Mouse (Mus musculus) liver, embryonic 14.5 days (tissue): Measurements from ENCODE around the gene Prkn.

Experiments
- CTCF ChIP-seq: IDR thresholded peaks from 2 replicates; pipeline ENCODE4 v1.5.1; 2016; ENCODE audit warnings: antibody characterized with exemption, low read depth, control low read depth
- EP300 ChIP-seq: IDR thresholded peaks from 2 replicates; pipeline ENCODE4 v1.6.1; 2016; ENCODE audit warnings: antibody characterized with exemption, low read depth

GRCm38 (mm10) chr17:10840148-10840707 lies at the start of gene Prkn, which contains the start of gene Pacrg:
- no peak for TF ChIP-seq CTCF
- no peak for TF ChIP-seq EP300
